Mouse (Mus musculus) CH12.LX (cell line): ENCODE results near the gene Acss2.

Source experiments
- BHLHE40 ChIP-seq: IDR thresholded peaks from 2 replicates; pipeline ENCODE4 v1.6.1; 2011; ENCODE audit warnings: mild to moderate bottlenecking, low read depth, low read length, improper control_type of control experiment
- CHD2 ChIP-seq: IDR thresholded peaks from 2 replicates; pipeline ENCODE4 v1.6.1; 2011; ENCODE audit warnings: low read length, improper control_type of control experiment
- CTCF ChIP-seq, 2 experiments: IDR thresholded peaks in 1 of 2; conservative IDR thresholded peaks in 1 of 2; 2 replicates each; pipeline ENCODE4 v1.5.1; 2011 to 2012; ENCODE audit warnings: low read depth in 2 of 2, low read length in 2 of 2, improper control_type of control experiment in 1 of 2, inconsistent platforms in 1 of 2, mild to moderate bottlenecking in 1 of 2, moderate library complexity in 1 of 2
- EP300 ChIP-seq: IDR thresholded peaks from 2 replicates; pipeline ENCODE4 v1.6.1; 2011; ENCODE audit warnings: low read length, improper control_type of control experiment
- HCFC1 ChIP-seq: IDR thresholded peaks from 2 replicates; pipeline ENCODE4 v1.6.1; 2012; ENCODE audit warnings: low read depth, mild to moderate bottlenecking, inconsistent platforms, low read length, improper control_type of control experiment
- MYC ChIP-seq: IDR thresholded peaks from 2 replicates; pipeline ENCODE4 v1.6.1; 2011; ENCODE audit warnings: low read depth, mild to moderate bottlenecking, improper control_type of control experiment, low read length
- PAX5 ChIP-seq: IDR thresholded peaks from 2 replicates; pipeline ENCODE4 v1.6.1; 2012; ENCODE audit warnings: low read length, inconsistent platforms, mixed read lengths
- POLR2A ChIP-seq: IDR thresholded peaks from 2 replicates; pipeline ENCODE4 v1.6.1; 2011; ENCODE audit warnings: low read depth, mild to moderate bottlenecking, improper control_type of control experiment, low read length
- RAD21 ChIP-seq: IDR thresholded peaks from 2 replicates; pipeline ENCODE4 v1.6.1; 2011; ENCODE audit warnings: low read depth, mild to moderate bottlenecking, low read length, improper control_type of control experiment, moderate library complexity
- RCOR1 ChIP-seq: conservative IDR thresholded peaks from 2 replicates; pipeline ENCODE4 v1.6.1; 2012; ENCODE audit warnings: low read depth, mild to moderate bottlenecking, inconsistent platforms, low read length, improper control_type of control experiment
- SMC3 ChIP-seq: IDR thresholded peaks from 2 replicates; pipeline ENCODE4 v1.6.1; 2011; ENCODE audit warnings: low read depth, low read length, improper control_type of control experiment
- USF1 ChIP-seq: IDR thresholded peaks from 2 replicates; pipeline ENCODE4 v1.6.1; 2014; ENCODE audit warnings: low read depth, mild to moderate bottlenecking, inconsistent platforms, low read length, improper control_type of control experiment

GRCm38 (mm10) chr2:155576656-155577055 is 58.9 kb downstream of the Acss2 start:
- TF ChIP-seq BHLHE40 (no peak), POLR2A (no peak), CTCF (conservative IDR thresholded peaks at IDR 0.05 in 1 of 2, IDR thresholded peaks at IDR 0.05 in 1 of 2; ENCODE audit: low read depth in 2 of 2, low read length in 2 of 2) (no peak), MYC (no peak), USF1 (no peak), EP300 (no peak), HCFC1 (no peak), RCOR1 (no peak), RAD21 (no peak), CHD2 (no peak), PAX5 (no peak), SMC3 (no peak)
